Mouse (Mus musculus) left cerebral cortex, postnatal 36 days (tissue): ENCODE results near the gene Itk. TPM values are rescaled to one million over a fixed set of nuclear protein-coding genes. Genes with fewer than 3 reads are reported as not detected.

ENCODE experiments used
- DNase-seq, 2 experiments: peaks; one replicate each; pipeline ENCODE4 v3.0.0; 2021 to 2022; ENCODE audit warnings: low spot score in 2 of 2, mixed read lengths in 1 of 2
- intact Hi-C: fragments of 180-260 bp; cut with DNase I; formaldehyde crosslinking; loops from one replicate; pipeline ENCODE4 v1.15.1; 2025
- total RNA-seq, 2 experiments: library from RNA; stranded (reverse); gene quantifications; 2 replicates each; pipeline ENCODE4 v1.2.3; 2021

Gene Itk
- total RNA-seq, 2 experiments from 2014 or later: 0.25 to 0.52 TPM

- intact Hi-C loops: no loop called here
Measured at GRCm38 (mm10) chr11:46293491-46293890, 95.8 kb downstream of the Itk start.

GRCm38 (mm10) chr11:46290988-46291405, 98.3 kb downstream of the Itk start:
- intact Hi-C loops: no loop called here

More at GRCm38 (mm10) chr11:46293491-46293890, 95.8 kb downstream of the Itk start:
- DNase-seq: no peak

GRCm38 (mm10) chr11:46289561-46289960, 99.8 kb downstream of the Itk start:
- intact Hi-C loops: no loop called here
- no peak for DNase-seq

More at GRCm38 (mm10) chr11:46290988-46291405, 98.3 kb downstream of the Itk start:
- DNase-seq: no peak

GRCm38 (mm10) chr11:46289022-46289421, 100.3 kb downstream of the Itk start:
- intact Hi-C loops: no loop called here
- no peak for DNase-seq

GRCm38 (mm10) chr11:46288091-46288490, 101.2 kb downstream of the Itk start:
- intact Hi-C loops: no loop called here
- DNase-seq: no peak

- intact Hi-C loops: no loop called here
- DNase-seq: no peak
Measured at GRCm38 (mm10) chr11:46286803-46287202, 102.5 kb downstream of the Itk start.

GRCm38 (mm10) chr11:46283800-46284199, 105.5 kb downstream of the Itk start:
- DNase-seq: peak in 1 of 2 experiments; percentile 50
- intact Hi-C loops: no loop called here

- intact Hi-C loops: no loop called here
- no peak for DNase-seq
Measured at GRCm38 (mm10) chr11:46282612-46283011, 106.7 kb downstream of the Itk start.

GRCm38 (mm10) chr11:46278709-46279108, 110.6 kb downstream of the Itk start:
- DNase-seq: no peak
- intact Hi-C loops: loop anchor here (5.0 kb wide), 1 partner anchor 34 kb away; the partner anchor contains the start of gene Cyfip2

- no peak for DNase-seq
- intact Hi-C loops: loop anchor here (5.0 kb wide), 1 partner anchor 34 kb away; the partner anchor contains the start of gene Cyfip2
Measured at GRCm38 (mm10) chr11:46278140-46278539, 111.2 kb downstream of the Itk start.

- no peak for DNase-seq
- intact Hi-C loops: loop anchor here (5.0 kb wide), 1 partner anchor 36 kb away; the partner anchor contains the start of gene Cyfip2
Measured at GRCm38 (mm10) chr11:46276778-46277177, 112.5 kb downstream of the Itk start.

GRCm38 (mm10) chr11:46276168-46276567, 113.1 kb downstream of the Itk start:
- intact Hi-C loops: loop anchor here (5.0 kb wide), 1 partner anchor 36 kb away; the partner anchor contains the start of gene Cyfip2
- DNase-seq: no peak

GRCm38 (mm10) chr11:46275302-46275701, 114.0 kb downstream of the Itk start:
- peak; percentile 59 to 75 for DNase-seq
- intact Hi-C loops: loop anchor here (5.0 kb wide), 1 partner anchor 37 kb away; the partner anchor contains the start of gene Cyfip2

Other genes starting within 250 kb of the Itk start
- 1 to 10 TPM; 1.9 to 2.5 TPM for gene Nipal4, start 223.0 kb downstream of the Itk start, total RNA-seq
- gene Fndc9, start 154.0 kb downstream of the Itk start, total RNA-seq: 1 to 10 TPM; 3.3 to 4.5 TPM
- gene Cyfip2, start 76.7 kb downstream of the Itk start, total RNA-seq: 100 to 1,000 TPM; 562 to 605 TPM
- not detected for gene Fam71b, start 7.0 kb upstream of the Itk start, total RNA-seq
- gene Med7, start 47.4 kb upstream of the Itk start, total RNA-seq: 10 to 100 TPM; 26.4 to 28.8 TPM
- gene Havcr2, start 65.4 kb upstream of the Itk start, total RNA-seq: 1 to 10 TPM; 2.5 to 2.6 TPM
- gene Gm12169, start 134.7 kb upstream of the Itk start, total RNA-seq: not detected
- under 1 TPM in 1 of 2 experiments, not detected in 1; 0.18 TPM for gene BC053393, start 182.0 kb upstream of the Itk start, total RNA-seq
- not detected for gene Dppa1, start 239.7 kb upstream of the Itk start, total RNA-seq